Mouse (Mus musculus): Measurements from ENCODE around the gene March10. TPM values are rescaled to one million over a fixed set of nuclear protein-coding genes. Genes with fewer than 3 reads are reported as not detected.
A peak's percentile ranks its signal among the peaks of the same experiment; 100 is the strongest.

March10 gene
- polyA plus RNA-seq (2014; fragmentation: Nextera tagmentation; extraction: Ambion mirVana) = 0.29 and 0.37 TPM in 2 replicates

- WGBS = 2% methylated on average over 30 of the region's 35 CpGs
- H3K27ac ChIP-seq (ENCODE audit: low read depth, low read length) = peak within 1 kb of the TSS; percentile 65
- ATAC-seq (ENCODE audit: low FRiP score) = peak; percentile 86
Measured at GRCm38 (mm10) chr11:105456497-105456907, at the start of gene March10. Gene March10 (minus strand): TSS chr11:105456735.

GRCm38 (mm10) chr11:105506322-105506721 is 49.8 kb upstream of the March10 start:
- Histone ChIP-seq H3K4me2 (replicated peaks; ENCODE audit: low read depth, low read length) (no peak overlapping the region), H3K36me3 (ENCODE audit: control insufficient read depth, insufficient read depth, low read length) (no peaks in the 10 kb centered on the region), H3K9me3 (ENCODE audit: control insufficient read depth, low read length) (no peaks in the 10 kb centered on the region), H3K9ac (ENCODE audit: low read depth, low read length) (no peak overlapping the region), H3K27me3 (ENCODE audit: control insufficient read depth, insufficient read depth, low read length) (no peaks in the 10 kb centered on the region), H3K4me1 (replicated peaks; ENCODE audit: control insufficient read depth, insufficient read depth, low read length) (peaks cover 9% of the 10 kb centered on the region), H3K4me3 (ENCODE audit: low read depth, low read length) (no peak overlapping the region), H3K27ac (ENCODE audit: low read depth, low read length) (no peak overlapping the region)
- no peak for DNase-seq (ENCODE audit: low spot score)
- WGBS = 76% methylated on average over 11 of the region's 11 CpGs
- no peak for ATAC-seq (ENCODE audit: low FRiP score)

More at GRCm38 (mm10) chr11:105456497-105456907, at the start of gene March10:
- H3K9me3 ChIP-seq (ENCODE audit: control insufficient read depth, low read length) = no peaks in the 10 kb centered on the region
- H3K9ac ChIP-seq (ENCODE audit: low read depth, low read length) = peak within 1 kb of the TSS; percentile 56
- H3K4me2 ChIP-seq (replicated peaks; ENCODE audit: low read depth, low read length) = peak within 1 kb of the TSS; percentile 83
- H3K27me3 ChIP-seq (ENCODE audit: control insufficient read depth, insufficient read depth, low read length) = no peaks in the 10 kb centered on the region
- H3K36me3 ChIP-seq (ENCODE audit: control insufficient read depth, insufficient read depth, low read length) = no peaks in the 10 kb centered on the region
- peaks cover 5% of the 10 kb centered on the region for H3K4me1 ChIP-seq (replicated peaks; ENCODE audit: control insufficient read depth, insufficient read depth, low read length)
- peak; percentile 80 for DNase-seq (ENCODE audit: low spot score)
- H3K4me3 ChIP-seq (ENCODE audit: low read depth, low read length) = peak within 1 kb of the TSS; percentile 43

DNA sequence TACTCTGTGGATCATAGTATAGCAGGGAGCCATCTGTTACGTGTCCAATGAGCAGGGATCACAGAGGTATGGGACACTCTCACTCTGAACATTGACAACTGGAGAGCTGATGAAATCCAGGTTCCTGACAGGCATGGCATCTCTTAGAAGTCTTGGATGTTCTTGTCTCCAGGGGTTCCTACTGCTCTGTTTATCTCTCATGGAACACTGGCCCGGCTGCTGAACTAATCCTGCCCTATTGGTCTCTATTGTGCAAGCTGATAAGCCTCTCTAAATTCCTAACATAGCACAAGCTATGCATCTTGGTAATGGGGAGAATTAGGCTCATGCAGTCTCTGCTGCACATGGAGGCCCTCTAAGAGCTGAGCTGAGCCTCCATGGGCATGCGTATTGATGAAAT is 48.5 kb upstream of the March10 start:
- no peak overlapping the region for H3K4me2 ChIP-seq (replicated peaks; ENCODE audit: low read depth, low read length)
- no peaks in the 10 kb centered on the region for H3K27me3 ChIP-seq (ENCODE audit: control insufficient read depth, insufficient read depth, low read length)
- no peak overlapping the region for H3K27ac ChIP-seq (ENCODE audit: low read depth, low read length)
- WGBS = 75% methylated on average over 3 of the region's 3 CpGs
- no peak overlapping the region for H3K9ac ChIP-seq (ENCODE audit: low read depth, low read length)
- ATAC-seq (ENCODE audit: low FRiP score) (no peak), DNase-seq (ENCODE audit: low spot score) (no peak)
- no peaks in the 10 kb centered on the region for H3K9me3 ChIP-seq (ENCODE audit: control insufficient read depth, low read length)
- H3K4me3 ChIP-seq (ENCODE audit: low read depth, low read length) = no peak overlapping the region
- no peaks in the 10 kb centered on the region for H3K36me3 ChIP-seq (ENCODE audit: control insufficient read depth, insufficient read depth, low read length)
- H3K4me1 ChIP-seq (replicated peaks; ENCODE audit: control insufficient read depth, insufficient read depth, low read length) = peaks cover 9% of the 10 kb centered on the region

DNA sequence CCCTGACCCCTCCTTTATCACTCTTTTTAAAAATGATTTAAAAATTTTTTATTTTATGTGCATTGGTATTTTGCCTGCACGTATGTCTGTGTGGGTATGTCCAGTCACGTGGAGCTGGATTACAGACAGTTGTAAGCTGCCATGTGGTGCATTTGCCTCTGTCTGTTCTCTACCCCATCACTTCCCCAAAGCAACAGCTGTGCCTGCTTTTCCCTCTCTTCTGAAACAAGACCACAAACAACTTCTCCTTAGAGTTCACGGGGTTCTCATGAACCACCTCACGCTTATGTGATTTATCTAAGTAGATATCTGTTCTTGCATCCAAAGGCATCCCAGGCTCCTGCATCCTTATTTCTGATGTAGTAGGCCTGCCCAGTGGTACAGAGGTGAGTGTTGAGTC is 45.8 kb upstream of the March10 start:
- H3K9ac ChIP-seq (ENCODE audit: low read depth, low read length) = no peak overlapping the region
- H3K27ac ChIP-seq (ENCODE audit: low read depth, low read length) = no peak overlapping the region
- no peaks in the 10 kb centered on the region for H3K36me3 ChIP-seq (ENCODE audit: control insufficient read depth, insufficient read depth, low read length)
- H3K4me2 ChIP-seq (replicated peaks; ENCODE audit: low read depth, low read length) = no peak overlapping the region
- H3K4me3 ChIP-seq (ENCODE audit: low read depth, low read length) = no peak overlapping the region
- no peaks in the 10 kb centered on the region for H3K4me1 ChIP-seq (replicated peaks; ENCODE audit: control insufficient read depth, insufficient read depth, low read length)
- H3K9me3 ChIP-seq (ENCODE audit: control insufficient read depth, low read length) = no peaks in the 10 kb centered on the region
- H3K27me3 ChIP-seq (ENCODE audit: control insufficient read depth, insufficient read depth, low read length) = no peaks in the 10 kb centered on the region
- ATAC-seq (ENCODE audit: low FRiP score) (no peak), DNase-seq (ENCODE audit: low spot score) (no peak)
- 87% methylated on average over 4 of the region's 4 CpGs for WGBS

GRCm38 (mm10) chr11:105497505-105497904 is 41.0 kb upstream of the March10 start:
- 82% methylated on average over 6 of the region's 6 CpGs for WGBS
- Histone ChIP-seq H3K27me3 (ENCODE audit: control insufficient read depth, insufficient read depth, low read length) (no peaks in the 10 kb centered on the region), H3K36me3 (ENCODE audit: control insufficient read depth, insufficient read depth, low read length) (no peaks in the 10 kb centered on the region), H3K9me3 (ENCODE audit: control insufficient read depth, low read length) (no peaks in the 10 kb centered on the region), H3K4me3 (ENCODE audit: low read depth, low read length) (no peak overlapping the region), H3K4me1 (replicated peaks; ENCODE audit: control insufficient read depth, insufficient read depth, low read length) (no peaks in the 10 kb centered on the region), H3K27ac (ENCODE audit: low read depth, low read length) (no peak overlapping the region), H3K4me2 (replicated peaks; ENCODE audit: low read depth, low read length) (no peak overlapping the region), H3K9ac (ENCODE audit: low read depth, low read length) (no peak overlapping the region)
- ATAC-seq (ENCODE audit: low FRiP score) (no peak), DNase-seq (ENCODE audit: low spot score) (no peak)

GRCm38 (mm10) chr11:105496665-105497064 is 40.1 kb upstream of the March10 start:
- H3K4me3 ChIP-seq (ENCODE audit: low read depth, low read length) = no peak overlapping the region
- H3K4me1 ChIP-seq (replicated peaks; ENCODE audit: control insufficient read depth, insufficient read depth, low read length) = no peaks in the 10 kb centered on the region
- 65% methylated on average over 7 of the region's 7 CpGs for WGBS
- H3K4me2 ChIP-seq (replicated peaks; ENCODE audit: low read depth, low read length) = no peak overlapping the region
- no peaks in the 10 kb centered on the region for H3K9me3 ChIP-seq (ENCODE audit: control insufficient read depth, low read length)
- DNase-seq (ENCODE audit: low spot score) = no peak
- no peak overlapping the region for H3K9ac ChIP-seq (ENCODE audit: low read depth, low read length)
- no peaks in the 10 kb centered on the region for H3K36me3 ChIP-seq (ENCODE audit: control insufficient read depth, insufficient read depth, low read length)
- no peak for ATAC-seq (ENCODE audit: low FRiP score)
- H3K27me3 ChIP-seq (ENCODE audit: control insufficient read depth, insufficient read depth, low read length) = no peaks in the 10 kb centered on the region
- no peak overlapping the region for H3K27ac ChIP-seq (ENCODE audit: low read depth, low read length)

DNA sequence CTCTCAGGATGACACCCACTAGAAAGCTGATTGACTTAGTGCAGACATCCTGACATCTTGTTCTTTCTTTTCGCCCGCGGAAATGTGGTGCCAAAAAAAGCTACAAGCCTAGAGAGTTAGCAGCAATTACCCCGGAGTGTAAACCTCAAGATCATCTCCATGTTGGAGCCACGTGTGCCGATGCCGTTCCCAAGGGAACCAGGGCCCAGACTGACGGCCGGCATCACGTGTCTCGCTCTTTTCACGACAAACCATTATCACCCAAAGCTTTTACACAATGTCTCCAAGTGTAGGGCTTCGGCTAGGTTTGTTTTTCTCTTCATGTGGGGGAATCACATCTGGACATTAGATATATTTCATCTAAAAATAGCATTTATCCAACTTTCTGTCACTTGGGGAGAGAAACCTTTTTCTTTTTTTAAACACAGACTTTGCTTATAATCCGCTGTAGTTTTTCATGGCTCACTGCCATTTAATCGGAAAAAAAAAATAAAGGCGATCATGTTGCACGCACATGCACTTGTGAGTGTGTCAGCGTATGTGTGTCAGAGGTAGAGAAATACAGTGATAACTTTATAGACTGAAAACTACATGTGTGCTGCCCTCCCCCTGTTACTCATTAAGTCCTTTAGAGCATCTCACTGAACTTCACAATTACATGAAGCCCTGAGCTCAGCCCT is 39.2 kb upstream of the March10 start:
- no peak overlapping the region for H3K27ac ChIP-seq (ENCODE audit: low read depth, low read length)
- no peaks in the 10 kb centered on the region for H3K9me3 ChIP-seq (ENCODE audit: control insufficient read depth, low read length)
- H3K27me3 ChIP-seq (ENCODE audit: control insufficient read depth, insufficient read depth, low read length) = no peaks in the 10 kb centered on the region
- WGBS = 74% methylated on average over 18 of the region's 18 CpGs
- no peaks in the 10 kb centered on the region for H3K36me3 ChIP-seq (ENCODE audit: control insufficient read depth, insufficient read depth, low read length)
- H3K9ac ChIP-seq (ENCODE audit: low read depth, low read length) = no peak overlapping the region
- H3K4me1 ChIP-seq (replicated peaks; ENCODE audit: control insufficient read depth, insufficient read depth, low read length) = no peaks in the 10 kb centered on the region
- DNase-seq (ENCODE audit: low spot score) (no peak), ATAC-seq (ENCODE audit: low FRiP score) (no peak)
- no peak overlapping the region for H3K4me3 ChIP-seq (ENCODE audit: low read depth, low read length)
- no peak overlapping the region for H3K4me2 ChIP-seq (replicated peaks; ENCODE audit: low read depth, low read length)

GRCm38 (mm10) chr11:105494786-105495369 is 38.3 kb upstream of the March10 start:
- no peaks in the 10 kb centered on the region for H3K27me3 ChIP-seq (ENCODE audit: control insufficient read depth, insufficient read depth, low read length)
- no peaks in the 10 kb centered on the region for H3K4me1 ChIP-seq (replicated peaks; ENCODE audit: control insufficient read depth, insufficient read depth, low read length)
- DNase-seq (ENCODE audit: low spot score) (no peak), ATAC-seq (ENCODE audit: low FRiP score) (no peak)
- no peaks in the 10 kb centered on the region for H3K36me3 ChIP-seq (ENCODE audit: control insufficient read depth, insufficient read depth, low read length)
- WGBS = 87% methylated on average over 6 of the region's 6 CpGs
- no peak overlapping the region for H3K27ac ChIP-seq (ENCODE audit: low read depth, low read length)
- no peak overlapping the region for H3K4me2 ChIP-seq (replicated peaks; ENCODE audit: low read depth, low read length)
- H3K4me3 ChIP-seq (ENCODE audit: low read depth, low read length) = no peak overlapping the region
- no peak overlapping the region for H3K9ac ChIP-seq (ENCODE audit: low read depth, low read length)
- H3K9me3 ChIP-seq (ENCODE audit: control insufficient read depth, low read length) = no peaks in the 10 kb centered on the region

DNA sequence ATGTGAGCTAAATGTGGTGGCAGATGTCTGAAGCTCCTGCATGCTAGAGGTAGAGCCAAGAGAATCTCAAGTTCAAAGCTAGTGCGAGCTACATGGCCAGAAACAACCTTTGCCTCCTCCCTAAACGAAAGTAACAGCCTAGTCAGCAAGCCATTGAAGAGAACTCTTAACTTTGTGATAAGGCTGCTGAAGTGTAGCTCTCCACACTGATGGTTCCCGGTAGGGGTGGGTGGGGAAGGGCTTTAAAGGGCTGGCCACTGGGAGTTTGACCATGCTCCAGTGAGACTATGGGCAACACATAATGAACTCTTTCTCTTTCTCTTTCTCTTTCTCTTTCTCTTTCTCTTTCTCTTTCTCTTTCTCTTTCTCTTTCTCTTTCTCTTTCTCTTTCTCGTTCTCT is 35.9 kb upstream of the March10 start:
- Histone ChIP-seq H3K36me3 (ENCODE audit: control insufficient read depth, insufficient read depth, low read length) (no peaks in the 10 kb centered on the region), H3K9ac (ENCODE audit: low read depth, low read length) (no peak overlapping the region), H3K4me3 (ENCODE audit: low read depth, low read length) (no peak overlapping the region), H3K27me3 (ENCODE audit: control insufficient read depth, insufficient read depth, low read length) (no peaks in the 10 kb centered on the region), H3K9me3 (ENCODE audit: control insufficient read depth, low read length) (no peaks in the 10 kb centered on the region), H3K4me2 (replicated peaks; ENCODE audit: low read depth, low read length) (no peak overlapping the region), H3K27ac (ENCODE audit: low read depth, low read length) (no peak overlapping the region), H3K4me1 (replicated peaks; ENCODE audit: control insufficient read depth, insufficient read depth, low read length) (no peaks in the 10 kb centered on the region)
- WGBS = 86% methylated on average over 4 of the region's 4 CpGs
- ATAC-seq (ENCODE audit: low FRiP score) (no peak), DNase-seq (ENCODE audit: low spot score) (no peak)
